Mouse (Mus musculus) olfactory bulb, adult 2 months (tissue): Measurements from ENCODE around the gene Armc7. TPM values are rescaled to one million over a fixed set of nuclear protein-coding genes. Genes with fewer than 3 reads are reported as not detected.
"Not testable (repeated sequence)": the region's sequence is repeated elsewhere in the genome, so short reads cannot be mapped to it uniquely, and the experiment has no call there.

Experiments
- H3K27ac ChIP-seq: fragments of 200-500 bp; 2 replicates; pipeline ENCODE4 v1.5.1; 2012; ENCODE audit warnings: low read depth, low read length; ENCODE audit not compliant: insufficient read depth
- H3K4me1 ChIP-seq: fragments of 200-500 bp; 2 replicates; pipeline ENCODE4 v1.6.1; 2012; ENCODE audit warnings: low read length; ENCODE audit not compliant: control insufficient read depth, insufficient read depth
- H3K4me3 ChIP-seq: fragments of 200-500 bp; 2 replicates; pipeline ENCODE4 v1.5.1; 2012; ENCODE audit warnings: mild to moderate bottlenecking, low read depth, low read length, moderate library complexity; ENCODE audit not compliant: insufficient read depth
- CTCF ChIP-seq: fragments of 200-500 bp; IDR thresholded peaks from 2 replicates; pipeline ENCODE4 v1.5.1; 2012; ENCODE audit warnings: low read depth, mild to moderate bottlenecking, low read length, moderate library complexity; ENCODE audit not compliant: insufficient read depth
- POLR2A ChIP-seq: fragments of 200-500 bp; IDR thresholded peaks from 2 replicates; pipeline ENCODE4 v1.6.1; 2012; ENCODE audit warnings: mild to moderate bottlenecking, low read depth, low read length, moderate library complexity; ENCODE audit not compliant: insufficient read depth
- whole genome bisulfite sequencing: fragments of 180-500 bp; shearing (Covaris S2); methylation state at CpG from one replicate; pipeline ENCODE4 v1.1.7; 2018; 5-methylcytosine and 5-hydroxymethylcytosine counted together
- polyA plus RNA-seq: library from polyadenylated mRNA; stranded (reverse); fragments of >200 nt; gene quantifications from 2 replicates; pipeline ENCODE4 v1.2.4, GENCODE M21; 2012; ENCODE audit warnings: low replicate concordance; ENCODE audit not compliant: missing spikeins, insufficient read depth, insufficient read length

Gene Armc7
- polyA plus RNA-seq, 1 experiment = not detected

GRCm38 (mm10) chr11:115514238-115514663, 38.8 kb downstream of the Armc7 start, which contains the start of gene Jpt1:
Jpt1 (minus strand) TSS chr11:115514387.
- Histone ChIP-seq H3K4me3 (peak within 1 kb of the TSS; percentile 69), H3K4me1 (peaks cover 17% of the 10 kb centered on the region), H3K27ac (peak within 1 kb of the TSS; percentile 62)
- WGBS = under 1% methylated on average over 24 of the region's 24 CpGs
- peak; percentile 100 for TF ChIP-seq POLR2A
- TF ChIP-seq CTCF = no peak

- Histone ChIP-seq H3K4me3 (no peak overlapping the region), H3K27ac (no peak overlapping the region), H3K4me1 (peaks cover 13% of the 10 kb centered on the region)
- 69% methylated on average over 6 of the region's 6 CpGs for whole genome bisulfite sequencing
- no peak for TF ChIP-seq POLR2A
- no peak for TF ChIP-seq CTCF
These were observed 39.6 kb downstream of the Armc7 start for GRCm38 (mm10) chr11:115515021-115515420.

- Histone ChIP-seq H3K4me1 (peaks cover 7% of the 10 kb centered on the region), H3K27ac (no peak overlapping the region), H3K4me3 (no peak overlapping the region)
- no peak for TF ChIP-seq POLR2A
- TF ChIP-seq CTCF = no peak
- 80% methylated on average over 5 of the region's 5 CpGs for WGBS
These were observed 41.5 kb downstream of the Armc7 start for GRCm38 (mm10) chr11:115516942-115517341.

- TF ChIP-seq POLR2A = no peak
- H3K27ac ChIP-seq = no peak overlapping the region
- H3K4me1 ChIP-seq = no peaks in the 10 kb centered on the region; the same call in 1 of the 2 replicates
- WGBS = 60% methylated on average over 9 of the region's 9 CpGs
- no peak overlapping the region for H3K4me3 ChIP-seq
These were observed 43.2 kb downstream of the Armc7 start for GRCm38 (mm10) chr11:115518693-115519092.

- no peak overlapping the region for H3K27ac ChIP-seq
- no peaks in the 10 kb centered on the region for H3K4me1 ChIP-seq
- WGBS = 87% methylated on average over 3 of the region's 3 CpGs
- no peak overlapping the region for H3K4me3 ChIP-seq
- TF ChIP-seq POLR2A (no peak), CTCF (no peak)
These were observed 44.1 kb downstream of the Armc7 start for GRCm38 (mm10) chr11:115519581-115519980.

GRCm38 (mm10) chr11:115520218-115520617, 44.8 kb downstream of the Armc7 start:
- no peak for TF ChIP-seq POLR2A
- TF ChIP-seq CTCF = no peak
- Histone ChIP-seq H3K27ac (no peak overlapping the region), H3K4me1 (no peaks in the 10 kb centered on the region), H3K4me3 (no peak overlapping the region)
- WGBS = 68% methylated on average over 2 of the region's 2 CpGs

GRCm38 (mm10) chr11:115521080-115521479, 45.6 kb downstream of the Armc7 start:
- WGBS = 85% methylated on average over 4 of the region's 4 CpGs
- no peak overlapping the region for H3K4me3 ChIP-seq
- no peaks in the 10 kb centered on the region for H3K4me1 ChIP-seq
- no peak overlapping the region for H3K27ac ChIP-seq
- TF ChIP-seq CTCF = no peak

- H3K4me3 ChIP-seq = no peak overlapping the region
- no peaks in the 10 kb centered on the region for H3K4me1 ChIP-seq
- WGBS = 84% methylated on average over 2 of the region's 2 CpGs
- no peak overlapping the region for H3K27ac ChIP-seq
- TF ChIP-seq POLR2A (no peak), CTCF (no peak)
These were observed 46.8 kb downstream of the Armc7 start for GRCm38 (mm10) chr11:115522238-115522637.

- WGBS = 66% methylated on average over 2 of the region's 2 CpGs
- Histone ChIP-seq H3K4me1 (no peaks in the 10 kb centered on the region), H3K27ac (no peak overlapping the region), H3K4me3 (no peak overlapping the region)
- no peak for TF ChIP-seq CTCF
- TF ChIP-seq POLR2A = no peak
These were observed 47.2 kb downstream of the Armc7 start for GRCm38 (mm10) chr11:115522703-115523102.

GRCm38 (mm10) chr11:115526446-115526845, 51.0 kb downstream of the Armc7 start:
- 59% methylated on average over 3 of the region's 3 CpGs for WGBS
- not testable (repeated sequence) for H3K4me1 ChIP-seq, H3K4me3 ChIP-seq, H3K27ac ChIP-seq
